7 mouse cellular contexts compared by ENCODE assay signal in genomic region chr10:62793091-62793453, GRCm38 (mm10). TPM values are rescaled to one million over a fixed set of nuclear protein-coding genes. Genes with fewer than 3 reads are reported as not detected.
DNase-seq lines count a peak whose midpoint lies in the region; ATAC-seq and TF ChIP-seq lines count a peak whose summit lies in the region.

No protein-coding gene starts in this region.

- H3K36me3 ChIP-seq in C2C12 (ENCODE audit: control insufficient read depth, insufficient read depth): peaks cover 24% of the 10 kb centered on the region
- H3K36me3 ChIP-seq in intestine, embryonic 16.5 days (ENCODE audit: control insufficient read depth, insufficient read depth, low read length): peaks cover 9% of the 10 kb centered on the region
- peaks cover 20% of the 10 kb centered on the region for H3K36me3 ChIP-seq in neural tube, embryonic 12.5 days

- no peak for TF ChIP-seq CTCF in C2C12 (IDR thresholded peaks at IDR 0.05; ENCODE audit: control insufficient read depth, insufficient read depth, insufficient read length)

- H3K27me3 ChIP-seq in C2C12 (ENCODE audit: control insufficient read depth, insufficient read depth, insufficient read length): no peaks in the 10 kb centered on the region
- no peaks in the 10 kb centered on the region for H3K27me3 ChIP-seq in intestine, embryonic 16.5 days (replicated peaks; ENCODE audit: control insufficient read depth, insufficient read depth, low read length)
- no peaks in the 10 kb centered on the region for H3K27me3 ChIP-seq in neural tube, embryonic 12.5 days (replicated peaks)

- peak; percentile 63 for DNase-seq in 416B (ENCODE audit: low read depth)
- no peak for DNase-seq in kidney, adult 18-20 months

- peak; percentile 2; the same call in 1 of the 2 replicates for ATAC-seq in erythroblast, adult 5-6 weeks (replicated peaks; ENCODE audit: low FRiP score, poor library complexity, severe bottlenecking)
- no peak for ATAC-seq in intestine, embryonic 16.5 days
- peak; percentile 5; the same call in 1 of the 2 replicates for ATAC-seq in neural tube, embryonic 12.5 days (ENCODE audit: low FRiP score, low read depth)
- no peak for ATAC-seq in cerebellum, adult (ENCODE audit: insufficient number of reproducible peaks, low FRiP score, low TSS enrichment)

- 39% methylated on average over 2 of the region's 2 CpGs for WGBS in intestine, embryonic 16.5 days
- WGBS in neural tube, embryonic 12.5 days: 53% methylated on average over 2 of the region's 2 CpGs

- H3K79me3 ChIP-seq in C2C12 (ENCODE audit: low read depth): peaks cover 33% of the 10 kb centered on the region

- peak overlapping the region; percentile 28 for H3K4me3 ChIP-seq in C2C12 (ENCODE audit: insufficient read depth, poor library complexity, severe bottlenecking)
- peak overlapping the region; percentile 98 for H3K4me3 ChIP-seq in intestine, embryonic 16.5 days (ENCODE audit: low read length)
- H3K4me3 ChIP-seq in neural tube, embryonic 12.5 days: peak overlapping the region; percentile 99; the same call in 1 of the 2 replicates

- peaks cover 15% of the 10 kb centered on the region for H3K4me1 ChIP-seq in intestine, embryonic 16.5 days (ENCODE audit: control insufficient read depth, insufficient read depth, low read length)
- H3K4me1 ChIP-seq in neural tube, embryonic 12.5 days: peaks cover 9% of the 10 kb centered on the region

- peak overlapping the region; percentile 99 for H3K27ac ChIP-seq in intestine, embryonic 16.5 days (ENCODE audit: low read length)
- peak overlapping the region; percentile 89 for H3K27ac ChIP-seq in neural tube, embryonic 12.5 days

- no peaks in the 10 kb centered on the region for H3K9me3 ChIP-seq in intestine, embryonic 16.5 days (ENCODE audit: control insufficient read depth, low read length)
- H3K9me3 ChIP-seq in neural tube, embryonic 12.5 days: no peaks in the 10 kb centered on the region

- H3K4me2 ChIP-seq in intestine, embryonic 16.5 days (ENCODE audit: low read depth, low read length): peak overlapping the region; percentile 54
- peak overlapping the region; percentile 69 for H3K4me2 ChIP-seq in neural tube, embryonic 12.5 days (replicated peaks)

- peak overlapping the region; percentile 99; the same call in 1 of the 2 replicates for H3K9ac ChIP-seq in intestine, embryonic 16.5 days (ENCODE audit: low read depth, low read length)
- H3K9ac ChIP-seq in neural tube, embryonic 12.5 days: peak overlapping the region; percentile 46

- no peak overlapping the region for H3ac ChIP-seq in C2C12 (ENCODE audit: control insufficient read depth, insufficient read length, low read depth)

- H3K79me2 ChIP-seq in C2C12 (ENCODE audit: control insufficient read depth, insufficient read depth): peaks cover 39% of the 10 kb centered on the region

TF ChIP-seq in C2C12, 6 proteins besides CTCF, POLR2A, EP300 and RAD21:
- TF ChIP-seq USF1 (IDR thresholded peaks at IDR 0.05; ENCODE audit: low read depth) (no peak), FOSL1 (IDR thresholded peaks at IDR 0.05; ENCODE audit: insufficient read depth, low read length, poor library complexity, severe bottlenecking) (no peak), MYOD1 (IDR thresholded peaks at IDR 0.05; ENCODE audit: control insufficient read depth, insufficient read length, low read depth) (no peak), MAX (IDR thresholded peaks at IDR 0.05) (no peak), CEBPB (IDR thresholded peaks at IDR 0.05; ENCODE audit: low read depth) (no peak), MYOG (IDR thresholded peaks at IDR 0.05; ENCODE audit: control insufficient read depth, extremely low read depth, insufficient read length) (no peak)
TF ChIP-seq in C2C12: peak in this region for 0.

RNA-seq across cellular contexts. Expression of gene Ccar1, which starts 1.0 kb away (rescaled TPM):
- polyA plus RNA-seq in C2C12 (2012; fragmentation: generic; extraction: Trizol): 24.7 TPM
- 49.9 and 82.2 TPM in 2 replicates for total RNA-seq in erythroblast, adult 5-6 weeks (2015; ENCODE audit: low replicate concordance)
- 59.5 and 98.3 TPM in 2 replicates for total RNA-seq in erythroblast, adult 5-6 weeks (2017; ENCODE audit: low replicate concordance)
- polyA plus RNA-seq in intestine, embryonic 16.5 days (2015; fragmentation: Nextera tagmentation; extraction: Ambion mirVana): 101 and 103 TPM in 2 replicates
- 129 and 147 TPM in 2 replicates for polyA plus RNA-seq in neural tube, embryonic 12.5 days (2016; fragmentation: Nextera tagmentation; extraction: Ambion mirVana)

Comparison
In these comparisons a context has a peak if more than half of its experiments do, and no peak if none do; other contexts are left out.
1. H3K4me3 ChIP-seq: peak in every context shown above with its lines; median percentile 99 in neural tube, embryonic 12.5 days; 98 in intestine, embryonic 16.5 days; 28 in C2C12.
2. ATAC-seq: peak in erythroblast, adult 5-6 weeks (single experiment) and neural tube, embryonic 12.5 days (single experiment); none in intestine, embryonic 16.5 days (single experiment) and cerebellum, adult (single experiment).